Mouse (Mus musculus) E14TG2a.4 (cell line): ENCODE data around the gene Flt3l.
"Not testable (repeated sequence)": the region's sequence is repeated elsewhere in the genome, so short reads cannot be mapped to it uniquely, and the experiment has no call there.

Experiments
- H3K27me3 ChIP-seq: 2 replicates; pipeline ENCODE4 v1.6.1; 2014; ENCODE audit warnings: low read length, control low read depth; ENCODE audit not compliant: insufficient read depth
- H3K36me3 ChIP-seq: 2 replicates; pipeline ENCODE4 v1.6.1; 2014; ENCODE audit warnings: low read length, control low read depth; ENCODE audit not compliant: insufficient read depth
- H3K4me1 ChIP-seq: replicated peaks from 2 replicates; pipeline ENCODE4 v1.6.1; 2014; ENCODE audit warnings: low read depth, low read length, control low read depth
- H3K4me3 ChIP-seq: replicated peaks from 2 replicates; pipeline ENCODE4 v1.5.1; 2014; ENCODE audit warnings: mild to moderate bottlenecking, low read length
- H3K9me3 ChIP-seq: 2 replicates; pipeline ENCODE4 v1.6.1; 2014; ENCODE audit warnings: low read length, control low read depth
- CTCF ChIP-seq: conservative IDR thresholded peaks from 2 replicates; pipeline ENCODE4 v1.5.1; 2014; ENCODE audit warnings: low read length
- NANOG ChIP-seq: IDR thresholded peaks from 2 replicates; pipeline ENCODE4 v1.6.1; 2014; ENCODE audit warnings: borderline replicate concordance, low read length, mixed read lengths
- POU5F1 ChIP-seq: IDR thresholded peaks from 2 replicates; pipeline ENCODE4 v1.6.1; 2014; ENCODE audit warnings: low read length, borderline replicate concordance

Gene Flt3l

GRCm38 (mm10) chr7:45160866-45161265, 24.6 kb upstream of the Flt3l start:
- Histone ChIP-seq H3K36me3 (peaks cover 38% of the 10 kb centered on the region), H3K4me1 (peaks cover 51% of the 10 kb centered on the region), H3K4me3 (no peak overlapping the region), H3K9me3 (no peaks in the 10 kb centered on the region), H3K27me3 (peaks cover 29% of the 10 kb centered on the region)
- no peak for TF ChIP-seq CTCF
- TF ChIP-seq NANOG, result no peak
- no peak for TF ChIP-seq POU5F1

DNA sequence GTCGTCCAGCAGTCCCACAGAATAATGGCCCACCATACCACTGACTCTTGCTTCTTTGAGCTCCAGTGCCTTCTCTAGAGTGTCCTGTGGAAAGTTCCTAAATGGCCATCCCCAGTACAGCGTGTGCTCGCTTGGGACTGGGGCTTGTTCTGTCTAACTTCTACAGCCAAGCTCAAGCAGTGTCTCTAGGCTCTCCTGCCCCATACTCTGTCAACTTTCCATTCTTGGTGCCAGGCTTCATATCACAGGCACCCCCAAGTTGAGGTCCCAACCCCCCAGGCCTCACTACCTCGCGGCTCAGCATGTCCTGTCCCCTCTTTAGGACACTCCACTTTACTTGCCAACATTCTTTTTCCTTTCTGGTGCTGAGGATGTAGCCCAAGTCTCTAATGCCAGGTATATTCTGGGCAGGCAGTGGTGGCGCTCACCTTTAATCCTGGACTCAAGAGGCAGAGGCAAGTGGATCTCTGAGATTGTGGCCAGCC, 24.1 kb upstream of the Flt3l start:
- no peak overlapping the region for H3K4me3 ChIP-seq
- H3K4me1 ChIP-seq, result peaks cover 51% of the 10 kb centered on the region
- TF ChIP-seq NANOG (no peak), CTCF (no peak), POU5F1 (no peak)
- no peaks in the 10 kb centered on the region for H3K9me3 ChIP-seq
- peaks cover 38% of the 10 kb centered on the region for H3K36me3 ChIP-seq
- peaks cover 23% of the 10 kb centered on the region for H3K27me3 ChIP-seq

GRCm38 (mm10) chr7:45158991-45159390, 22.8 kb upstream of the Flt3l start:
- Histone ChIP-seq H3K4me3 (no peak overlapping the region), H3K9me3 (no peaks in the 10 kb centered on the region), H3K4me1 (peaks cover 43% of the 10 kb centered on the region), H3K36me3 (peaks cover 38% of the 10 kb centered on the region), H3K27me3 (peaks cover 10% of the 10 kb centered on the region)
- no peak for TF ChIP-seq CTCF
- TF ChIP-seq POU5F1, result no peak
- no peak for TF ChIP-seq NANOG

GRCm38 (mm10) chr7:45157459-45157858, 21.2 kb upstream of the Flt3l start:
- Histone ChIP-seq H3K4me1 (peaks cover 39% of the 10 kb centered on the region), H3K4me3 (no peak overlapping the region), H3K36me3 (peaks cover 38% of the 10 kb centered on the region), H3K9me3 (no peaks in the 10 kb centered on the region), H3K27me3 (peaks cover 1% of the 10 kb centered on the region; the same call in 1 of the 2 replicates)
- TF ChIP-seq CTCF, result no peak
- no peak for TF ChIP-seq NANOG
- no peak for TF ChIP-seq POU5F1

DNA sequence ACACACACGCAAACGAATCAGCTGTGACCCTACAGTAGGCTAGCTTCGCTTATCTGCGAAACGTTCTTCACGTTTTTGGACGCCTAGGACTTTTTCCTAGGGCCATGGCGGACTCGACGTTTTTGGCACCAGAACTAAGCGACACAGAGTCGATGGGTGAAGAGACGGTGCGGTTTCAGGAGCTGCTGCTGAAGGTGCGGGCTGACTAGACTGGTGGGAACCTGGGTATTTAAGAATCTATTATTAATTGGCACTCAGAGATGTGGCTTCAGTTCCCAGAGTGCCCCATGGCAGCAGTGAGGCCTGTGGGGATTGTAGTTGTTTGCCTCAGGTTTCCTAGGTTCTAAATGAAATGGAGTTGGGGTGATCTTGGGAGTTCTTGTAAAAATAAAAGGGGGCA, 20.0 kb upstream of the Flt3l start:
- no peaks in the 10 kb centered on the region for H3K27me3 ChIP-seq
- TF ChIP-seq NANOG (no peak), CTCF (no peak), POU5F1 (no peak)
- peaks cover 48% of the 10 kb centered on the region for H3K36me3 ChIP-seq
- H3K9me3 ChIP-seq, result no peaks in the 10 kb centered on the region
- peaks cover 41% of the 10 kb centered on the region for H3K4me1 ChIP-seq
- peak overlapping the region; percentile 51 for H3K4me3 ChIP-seq

DNA sequence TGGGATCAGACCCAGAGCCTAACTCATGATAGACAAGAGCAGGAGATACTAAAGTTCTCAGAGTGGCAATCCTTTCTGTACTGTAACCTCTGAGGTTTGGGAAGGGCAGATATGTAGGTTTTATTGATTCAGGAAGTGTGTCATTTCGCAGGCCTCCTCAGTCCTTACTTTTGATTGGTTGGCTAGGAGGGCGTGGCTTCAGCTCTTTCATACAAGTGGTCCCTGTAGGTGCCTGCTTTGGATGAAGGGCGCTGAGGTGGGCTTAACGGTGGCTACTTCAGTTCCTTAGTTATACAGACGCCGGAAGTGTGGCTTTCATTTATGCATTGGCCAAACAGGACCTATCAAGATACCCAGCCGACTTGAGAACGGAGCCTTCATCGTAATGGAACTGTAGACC, 19.4 kb upstream of the Flt3l start:
- peaks cover 50% of the 10 kb centered on the region for H3K36me3 ChIP-seq
- H3K27me3 ChIP-seq, result no peaks in the 10 kb centered on the region
- TF ChIP-seq NANOG, result no peak
- TF ChIP-seq CTCF, result no peak
- TF ChIP-seq POU5F1, result no peak
- H3K4me3 ChIP-seq, result peak overlapping the region; percentile 51
- no peaks in the 10 kb centered on the region for H3K9me3 ChIP-seq
- peaks cover 47% of the 10 kb centered on the region for H3K4me1 ChIP-seq

GRCm38 (mm10) chr7:45154993-45155514, 18.8 kb upstream of the Flt3l start:
- Histone ChIP-seq H3K27me3 (no peaks in the 10 kb centered on the region), H3K4me1 (peaks cover 52% of the 10 kb centered on the region), H3K36me3 (peaks cover 45% of the 10 kb centered on the region), H3K4me3 (peak overlapping the region; percentile 89), H3K9me3 (no peaks in the 10 kb centered on the region)
- TF ChIP-seq POU5F1, result no peak
- TF ChIP-seq NANOG, result no peak
- peak; percentile 69 for TF ChIP-seq CTCF

GRCm38 (mm10) chr7:45154096-45154992, 18.1 kb upstream of the Flt3l start, which contains the start of the genes Pih1d1 and Aldh16a1:
TSS of gene Pih1d1 (plus strand) at chr7:45154303.
TSS of gene Aldh16a1 (minus strand) at chr7:45154584.
- Histone ChIP-seq H3K9me3 (no peaks in the 10 kb centered on the region), H3K4me3 (peak within 1 kb of the TSS; percentile 89), H3K36me3 (peaks cover 45% of the 10 kb centered on the region), H3K4me1 (peaks cover 59% of the 10 kb centered on the region), H3K27me3 (no peaks in the 10 kb centered on the region)
- TF ChIP-seq NANOG (no peak), CTCF (no peak), POU5F1 (no peak)

DNA sequence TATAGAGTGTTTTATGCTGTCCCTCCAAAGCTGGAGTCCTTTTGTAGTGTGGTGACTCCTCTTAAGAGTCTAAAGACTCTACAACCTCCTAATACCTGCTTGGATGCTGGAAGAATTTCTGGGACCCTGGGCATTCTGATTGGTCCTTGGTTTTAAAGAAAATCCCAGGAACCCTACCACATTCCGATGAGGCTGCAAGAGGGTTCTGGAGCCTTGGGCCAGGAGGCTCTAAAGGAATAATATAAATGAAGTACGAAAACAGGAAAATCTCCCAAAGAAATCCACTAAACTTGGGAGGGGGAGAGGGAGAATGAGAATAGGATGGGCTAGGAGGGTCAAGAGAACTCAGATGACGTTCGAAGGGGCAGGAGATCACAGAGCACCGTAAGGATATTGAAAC, 17.4 kb upstream of the Flt3l start:
- no peak for TF ChIP-seq POU5F1
- no peak for TF ChIP-seq NANOG
- Histone ChIP-seq H3K27me3 (no peaks in the 10 kb centered on the region), H3K36me3 (peaks cover 46% of the 10 kb centered on the region), H3K9me3 (no peaks in the 10 kb centered on the region), H3K4me3 (peak overlapping the region; percentile 89), H3K4me1 (peaks cover 62% of the 10 kb centered on the region)

GRCm38 (mm10) chr7:45153052-45153451, 16.8 kb upstream of the Flt3l start:
- not testable (repeated sequence) for H3K27me3 ChIP-seq, H3K9me3 ChIP-seq
- Histone ChIP-seq H3K4me3 (peak overlapping the region; percentile 89), H3K4me1 (peaks cover 59% of the 10 kb centered on the region), H3K36me3 (peaks cover 46% of the 10 kb centered on the region)
